Mouse (Mus musculus): Measurements from ENCODE around the gene 1700006A11Rik.
"Not testable (repeated sequence)": the region's sequence is repeated elsewhere in the genome, so short reads cannot be mapped to it uniquely, and the experiment has no call there.

The 1700006A11Rik gene

DNA sequence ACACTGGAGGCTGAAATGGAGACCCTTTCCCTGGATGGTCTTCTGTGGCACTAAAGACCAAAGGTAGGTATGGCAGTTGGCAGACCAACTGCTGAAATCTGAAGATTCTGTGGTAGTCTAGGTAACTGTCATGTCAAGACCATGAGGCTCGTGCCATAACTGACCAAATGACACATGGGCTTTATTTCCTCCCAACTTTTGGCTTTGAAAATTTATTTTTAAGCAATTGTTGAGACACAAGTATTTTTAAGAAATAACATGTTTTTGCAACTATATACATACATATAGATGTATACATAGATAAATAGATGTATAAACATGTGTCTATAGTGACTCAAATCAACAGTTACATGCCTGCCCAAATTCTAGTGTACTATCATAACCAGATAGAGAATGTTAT, at the start of gene 1700006A11Rik:
TSS of gene 1700006A11Rik (minus strand) at position 101 of the 400 bp plus-strand sequence.
- DNase-seq (ENCODE audit: low spot score in 2 of 2): no peak

GRCm38 (mm10) chr3:124474291-124474690, 48.5 kb upstream of the 1700006A11Rik start:
- DNase-seq (ENCODE audit: low spot score in 2 of 2): not testable (repeated sequence)

DNA sequence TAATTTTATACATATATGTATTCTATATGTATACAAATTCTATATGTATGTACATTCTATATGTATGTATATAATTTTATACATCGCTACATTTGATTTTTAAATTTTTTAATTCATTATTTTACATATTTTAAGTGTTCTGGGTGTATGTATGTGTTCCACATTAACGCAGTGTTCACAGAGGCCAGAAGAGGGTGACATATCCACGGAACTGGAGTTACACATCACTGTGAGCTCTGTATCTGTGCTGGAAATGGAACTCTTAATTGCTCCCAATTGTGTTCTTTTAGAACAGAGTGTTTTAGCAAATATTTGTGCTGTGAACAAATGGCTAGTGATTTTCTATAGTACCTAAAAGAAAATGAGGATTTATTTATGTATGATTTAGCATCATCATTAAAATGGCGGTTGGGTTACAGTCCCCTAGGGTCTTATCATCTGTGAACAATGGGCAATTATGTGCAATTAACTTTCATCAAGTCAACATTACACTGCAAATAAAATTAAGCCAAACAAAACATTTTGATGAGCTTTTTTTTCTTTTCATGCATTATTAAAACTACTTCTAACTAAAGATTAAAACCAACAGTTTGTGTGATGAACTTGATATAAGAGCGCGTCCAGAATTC, 40.4 kb upstream of the 1700006A11Rik start:
- no peak for DNase-seq (ENCODE audit: low spot score in 2 of 2)

GRCm38 (mm10) chr3:124392201-124392600, 33.6 kb downstream of the 1700006A11Rik start:
- no peak for DNase-seq (ENCODE audit: low spot score in 2 of 2)

DNA sequence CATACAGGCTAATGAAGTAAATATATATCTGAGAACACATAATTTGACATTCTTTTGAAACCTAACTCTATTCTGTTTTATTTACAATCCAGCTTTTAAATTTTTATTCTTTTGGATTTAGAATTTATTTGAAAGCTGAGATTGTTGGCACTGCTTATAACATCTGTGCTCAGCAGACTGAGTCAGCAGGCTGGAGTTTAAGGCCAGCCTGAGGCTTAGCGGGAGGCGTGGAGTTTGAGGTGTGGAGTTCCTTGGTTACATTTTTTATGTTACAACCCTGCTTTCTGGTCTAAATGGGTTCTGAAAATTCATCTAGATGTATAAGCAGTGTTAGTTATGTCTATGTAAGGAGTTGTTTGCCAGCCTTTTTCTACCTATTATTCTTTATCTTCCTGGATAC, 35.7 kb downstream of the 1700006A11Rik start:
- no peak for DNase-seq (ENCODE audit: low spot score in 2 of 2)

DNA sequence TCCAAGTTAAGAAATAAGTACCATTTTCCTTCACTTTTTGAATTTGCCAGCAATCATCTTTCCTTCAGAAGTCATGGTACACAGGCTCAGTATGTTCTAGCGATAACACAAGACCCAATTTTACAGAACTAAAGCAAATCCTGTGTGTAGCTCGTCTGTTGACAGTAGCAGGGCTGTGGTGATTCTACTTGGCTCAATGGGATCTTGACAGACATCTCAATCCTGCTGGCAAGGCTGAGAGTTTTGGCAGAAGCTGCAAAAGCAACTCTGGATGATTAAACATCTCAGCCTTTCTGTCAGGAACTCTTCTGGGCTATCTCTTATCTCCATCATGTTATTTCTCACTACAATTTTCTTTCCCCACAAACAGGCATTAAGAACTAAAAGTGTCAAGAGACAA, 36.2 kb downstream of the 1700006A11Rik start:
- DNase-seq (ENCODE audit: low spot score in 2 of 2): no peak

- not testable (repeated sequence) for DNase-seq (ENCODE audit: low spot score in 2 of 2)
Observed at GRCm38 (mm10) chr3:124385377-124385776, 40.5 kb downstream of the 1700006A11Rik start.

GRCm38 (mm10) chr3:124372031-124372430, 53.8 kb downstream of the 1700006A11Rik start:
- no peak for DNase-seq (ENCODE audit: low spot score in 2 of 2)

DNA sequence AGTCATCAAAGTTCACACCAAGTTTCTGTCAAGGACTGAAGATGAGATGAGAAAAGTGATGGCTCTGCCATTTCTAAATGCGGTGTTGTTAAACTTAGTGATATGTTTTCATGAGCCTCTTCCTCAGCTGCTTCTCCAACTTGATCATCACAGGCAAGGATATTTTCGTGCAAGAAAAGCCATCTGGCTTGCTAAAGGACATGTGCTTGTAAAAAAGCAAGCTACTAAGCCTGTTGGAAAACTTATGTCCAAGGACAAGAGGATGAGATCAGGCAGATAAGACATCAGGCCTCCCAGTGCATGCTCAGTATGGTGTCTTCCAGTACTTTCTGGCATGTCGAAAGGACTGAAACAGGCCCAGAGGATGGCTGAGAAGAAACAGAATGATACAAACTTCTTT, 68.3 kb downstream of the 1700006A11Rik start:
- no peak for DNase-seq (ENCODE audit: low spot score in 2 of 2)

Data from spleen, postnatal 4 days (tissue).